Mouse (Mus musculus) gastrocnemius, adult 8-10 months (tissue): ENCODE data around the gene Oxnad1. TPM values are rescaled to one million over a fixed set of nuclear protein-coding genes. Genes with fewer than 3 reads are reported as not detected.

Experiments used
- DNase-seq, 2 experiments: peaks; one replicate each; pipeline ENCODE4 v3.0.0; 2022; ENCODE audit warnings: low spot score in 2 of 2
- total RNA-seq, 4 experiments: library from RNA; stranded (reverse); gene quantifications; 2 replicates each; pipeline ENCODE4 v1.2.4; 2022

Gene Oxnad1
- total RNA-seq, 4 experiments from 2014 or later, result 17.7 to 24.5 (median 19.4) TPM

DNA sequence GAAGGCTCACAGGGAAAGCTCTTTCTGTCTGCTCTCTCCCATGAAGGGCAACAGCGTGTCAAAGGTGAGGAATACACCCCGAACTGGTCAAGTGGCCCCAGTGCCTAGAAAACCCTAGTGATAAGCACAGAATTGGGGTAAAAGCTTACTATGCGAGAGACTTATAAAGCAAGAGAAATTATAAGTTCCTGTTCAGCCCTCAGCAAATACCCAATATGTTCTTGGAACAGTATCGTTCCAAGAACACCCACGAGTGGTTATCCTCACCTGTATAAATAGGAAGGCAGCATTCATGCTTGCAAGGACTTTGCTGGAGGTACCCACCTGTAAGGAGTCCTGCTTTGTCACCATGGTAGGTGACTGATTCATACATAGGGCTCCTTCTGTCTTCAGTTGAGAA, 56.5 kb downstream of the Oxnad1 start, which contains the start of gene Msmb:
Msmb (plus strand) TSS at position 301 of the 400 bp plus-strand sequence.
- DNase-seq, result no peak

DNA sequence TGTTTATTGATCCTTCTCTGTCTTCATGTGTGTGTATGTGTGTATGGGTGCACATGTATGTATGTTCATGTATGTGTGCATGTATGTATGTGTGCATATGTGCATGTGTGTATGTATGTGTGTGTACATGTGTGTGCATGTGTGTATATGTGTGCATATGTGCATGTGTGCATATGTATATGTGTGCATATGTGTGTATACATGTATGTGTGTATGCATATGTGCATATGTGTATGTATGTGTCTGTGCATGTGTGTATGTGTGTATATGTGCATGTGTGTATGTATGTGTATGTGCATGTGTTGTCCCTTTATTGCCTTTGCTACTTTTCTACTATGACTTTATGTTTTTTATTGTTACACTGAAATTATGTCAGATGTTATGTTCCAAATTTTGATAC, 59.6 kb downstream of the Oxnad1 start:
- no peak for DNase-seq

DNA sequence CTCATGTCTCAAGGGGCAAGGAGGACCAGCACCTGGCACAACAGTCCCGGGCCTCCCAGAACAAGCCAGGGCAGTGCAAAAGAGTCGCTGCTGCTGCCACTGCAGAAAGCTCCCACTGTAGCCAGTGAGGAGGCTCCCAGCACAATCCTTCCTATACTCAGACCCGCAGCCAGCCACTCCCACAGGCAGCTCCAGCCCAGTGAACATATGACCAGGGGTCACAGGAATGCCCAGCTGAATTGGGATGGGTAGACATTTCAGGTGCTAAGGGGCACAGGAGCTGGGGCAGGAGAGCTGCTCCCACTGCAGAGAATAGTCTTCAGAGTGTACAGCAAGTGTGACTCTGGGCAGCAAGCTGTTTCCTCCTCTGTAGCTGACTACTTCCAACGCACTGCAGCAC, 60.2 kb downstream of the Oxnad1 start:
- DNase-seq, result no peak

DNA sequence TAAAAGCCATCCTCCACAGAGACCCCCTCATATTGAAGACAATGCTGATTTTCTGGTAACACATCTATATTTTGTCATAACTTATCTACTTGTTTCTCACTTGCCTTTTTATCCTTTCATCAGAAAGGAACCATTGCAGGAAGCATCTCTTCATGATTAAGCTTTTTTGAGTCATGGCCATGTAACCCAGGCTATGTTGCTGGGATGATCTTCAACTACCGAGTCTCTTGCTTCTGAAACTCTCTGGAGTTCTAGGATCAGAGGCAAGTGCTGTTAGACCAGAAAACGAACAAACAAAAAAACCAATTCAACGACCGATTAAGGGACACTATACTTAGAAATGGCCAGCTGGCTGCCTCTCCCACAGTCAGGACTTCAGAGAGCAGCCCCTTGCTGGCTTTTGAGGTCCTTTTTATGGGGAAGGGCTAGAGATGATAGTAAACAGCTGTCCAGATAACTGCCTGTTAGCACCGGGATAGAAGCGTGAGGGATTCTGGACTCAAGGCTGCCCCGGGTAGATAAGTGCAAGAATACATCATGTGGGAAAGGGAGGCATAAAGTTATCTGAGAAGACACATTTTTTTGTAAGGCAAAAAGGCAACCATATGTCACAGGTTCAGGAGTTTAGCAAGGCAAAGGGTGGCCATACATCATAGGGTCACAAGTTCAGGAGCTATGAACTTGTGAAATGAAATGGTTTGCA, 60.8 kb downstream of the Oxnad1 start:
- no peak for DNase-seq

DNA sequence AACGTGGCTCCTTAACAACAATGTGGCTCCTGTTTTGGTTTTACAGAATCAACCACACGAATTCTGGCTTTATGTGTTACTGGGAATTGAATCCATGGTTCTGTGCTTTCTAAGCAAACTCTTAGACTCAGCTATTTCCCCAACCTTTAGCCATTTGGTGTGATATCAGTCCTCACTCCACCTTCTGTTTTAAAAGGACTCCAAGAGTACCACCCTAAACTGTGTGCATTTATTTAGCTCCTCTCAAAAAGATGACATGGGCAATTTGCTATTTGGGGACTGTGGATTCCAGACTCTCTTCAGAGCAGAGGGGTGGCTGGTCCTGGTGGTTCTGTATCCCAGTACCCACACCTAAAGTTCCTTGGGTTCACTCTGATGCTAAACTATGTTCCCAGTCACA, 61.4 kb downstream of the Oxnad1 start:
- no peak for DNase-seq

DNA sequence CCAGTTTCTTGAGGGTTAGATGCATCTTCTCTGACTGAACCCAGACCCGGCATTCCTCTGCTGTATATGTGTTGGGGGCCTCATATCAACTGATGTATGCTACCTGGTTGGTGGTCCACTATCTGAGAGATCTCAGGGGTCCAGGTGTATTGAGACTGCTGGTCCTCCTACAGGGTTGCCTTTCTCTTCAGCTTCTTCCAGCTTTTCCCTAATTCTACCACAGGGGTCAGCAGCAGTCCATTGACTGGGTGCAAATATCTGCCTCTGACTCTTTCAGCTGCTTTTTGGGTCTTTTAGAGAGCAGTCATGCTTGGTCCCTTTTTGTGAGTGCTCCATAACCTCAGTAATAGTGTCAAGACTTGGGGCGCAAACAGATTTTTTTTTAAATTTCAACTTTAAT, 65.7 kb downstream of the Oxnad1 start:
- DNase-seq, result no peak

DNA sequence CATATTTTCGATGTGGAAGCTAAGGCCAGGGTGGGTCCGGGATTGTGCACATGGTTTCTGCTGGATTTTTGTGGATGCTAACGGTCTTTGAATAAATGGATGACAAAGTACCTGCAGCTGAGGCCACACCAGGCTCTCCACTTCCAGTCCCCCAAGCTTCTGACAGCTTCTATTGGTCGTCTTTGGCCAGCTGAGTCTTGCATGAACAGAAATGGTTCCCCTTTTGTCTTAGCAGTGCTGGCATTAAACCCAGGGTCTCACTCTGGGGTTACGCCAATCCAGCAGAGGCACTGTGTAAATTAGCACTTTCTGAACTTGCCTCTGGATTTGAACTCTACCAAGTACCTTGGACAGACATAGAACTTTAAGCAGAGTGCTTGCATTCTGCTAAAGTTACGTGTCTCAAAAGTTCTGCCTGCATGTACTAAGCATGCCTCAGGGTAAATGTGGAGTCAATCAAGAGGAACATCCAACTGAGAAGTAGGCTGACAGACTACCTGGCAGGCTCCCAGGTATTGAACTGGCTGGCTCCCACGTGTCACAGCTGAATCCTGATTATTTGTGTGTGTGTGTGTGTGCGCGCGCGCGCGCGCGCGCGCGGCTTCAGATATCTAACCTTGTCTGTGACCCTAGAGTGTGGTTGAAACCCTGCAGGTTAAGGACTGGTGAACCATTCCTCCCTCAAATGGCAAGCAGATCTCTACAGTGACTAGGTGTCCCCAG, 67.2 kb downstream of the Oxnad1 start:
- no peak for DNase-seq

Other genes with a start within 250 kb of the Oxnad1 start
- 10 to 100 TPM in 1 of 4 experiments, 1 to 10 TPM in 3; 3.9 to 14.4 (median 7.8) TPM for gene Galnt15, start 56.4 kb upstream of the Oxnad1 start, total RNA-seq
- 100 to 1,000 TPM; 122 to 147 (median 130) TPM for gene Dph3, start 355 bp downstream of the Oxnad1 start, total RNA-seq
- gene Msmb, start 56.6 kb downstream of the Oxnad1 start, total RNA-seq, result not detected
- 10 to 100 TPM; 56.3 to 83.2 (median 68.9) TPM for gene Ncoa4, start 74.5 kb downstream of the Oxnad1 start, total RNA-seq
- gene Timm23, start 116.5 kb downstream of the Oxnad1 start, total RNA-seq, result 100 to 1,000 TPM; 183 to 225 (median 215) TPM
- gene Parg, start 116.6 kb downstream of the Oxnad1 start, total RNA-seq, result 10 to 100 TPM; 16.4 to 20.8 (median 18.5) TPM
- gene Ogdhl, start 236.6 kb downstream of the Oxnad1 start, total RNA-seq, result under 1 TPM; 0.34 to 0.75 (median 0.45) TPM